Mouse (Mus musculus) kidney, embryonic 16.5 days (tissue): ENCODE results near the gene E030018B13Rik. TPM values are rescaled to one million over a fixed set of nuclear protein-coding genes. Genes with fewer than 3 reads are reported as not detected.

Experiments
- ATAC-seq: fragments of 200-750 bp; cut with Nextera tagmentation; 2 replicates; pipeline ENCODE4 v1.8.0; 2017; ENCODE audit warnings: moderate TSS enrichment; ENCODE audit not compliant: low FRiP score, low TSS enrichment
- H3K27ac ChIP-seq: fragments of 300-500 bp; sonication (generic); 2 replicates; pipeline ENCODE4 v1.5.1; 2014; ENCODE audit warnings: low read length
- H3K27me3 ChIP-seq: fragments of 300-500 bp; sonication (generic); 2 replicates; pipeline ENCODE4 v1.6.1; 2014; ENCODE audit warnings: low read length, control low read depth, mixed read lengths; ENCODE audit not compliant: insufficient read depth
- H3K36me3 ChIP-seq: fragments of 300-500 bp; sonication (generic); 2 replicates; pipeline ENCODE4 v1.6.1; 2014; ENCODE audit warnings: low read length, control low read depth, mixed read lengths; ENCODE audit not compliant: insufficient read depth
- H3K4me1 ChIP-seq: fragments of 300-500 bp; sonication (generic); 2 replicates; pipeline ENCODE4 v1.6.1; 2014; ENCODE audit warnings: low read length, control low read depth, mixed read lengths; ENCODE audit not compliant: insufficient read depth
- H3K4me2 ChIP-seq: fragments of 300-500 bp; sonication (generic); replicated peaks from 2 replicates; pipeline ENCODE4 v1.6.1; 2014; ENCODE audit warnings: low read depth, low read length
- H3K4me3 ChIP-seq: fragments of 300-500 bp; sonication (generic); 2 replicates; pipeline ENCODE4 v1.5.1; 2014; ENCODE audit warnings: mild to moderate bottlenecking, low read length
- H3K9ac ChIP-seq: fragments of 300-500 bp; sonication (generic); replicated peaks from 2 replicates; pipeline ENCODE4 v1.6.1; 2014; ENCODE audit warnings: low read length
- H3K9me3 ChIP-seq: fragments of 300-500 bp; sonication (generic); 2 replicates; pipeline ENCODE4 v1.6.1; 2016; ENCODE audit warnings: low read length, control low read depth
- WGBS: fragments of 180-500 bp; shearing (Covaris S2); extraction: QIAGEN DNeasy Blood & Tissue Kit; methylation state at CpG from one replicate; pipeline ENCODE4 v1.1.7; 2014; 5-methylcytosine and 5-hydroxymethylcytosine counted together
- polyA plus RNA-seq: library from polyadenylated mRNA; unstranded; fragments of >200 nt; fragmentation: Nextera tagmentation; extraction: Ambion mirVana; gene quantifications from 2 replicates; pipeline ENCODE4 v1.2.1, GENCODE M21; 2015

The E030018B13Rik gene
- polyA plus RNA-seq, 1 experiment from 2014 or later = not detected

- Histone ChIP-seq H3K9me3 (no peaks in the 10 kb centered on the region), H3K36me3 (no peaks in the 10 kb centered on the region), H3K9ac (no peak overlapping the region), H3K27ac (no peak overlapping the region), H3K4me3 (no peak overlapping the region), H3K4me2 (no peak overlapping the region), H3K27me3 (no peaks in the 10 kb centered on the region), H3K4me1 (peaks cover 50% of the 10 kb centered on the region)
- 94% methylated on average over 1 of the region's 1 CpGs for WGBS
- no peak for ATAC-seq
These were observed 6.3 kb downstream of the E030018B13Rik start for GRCm38 (mm10) chr7:63922975-63923374.

DNA sequence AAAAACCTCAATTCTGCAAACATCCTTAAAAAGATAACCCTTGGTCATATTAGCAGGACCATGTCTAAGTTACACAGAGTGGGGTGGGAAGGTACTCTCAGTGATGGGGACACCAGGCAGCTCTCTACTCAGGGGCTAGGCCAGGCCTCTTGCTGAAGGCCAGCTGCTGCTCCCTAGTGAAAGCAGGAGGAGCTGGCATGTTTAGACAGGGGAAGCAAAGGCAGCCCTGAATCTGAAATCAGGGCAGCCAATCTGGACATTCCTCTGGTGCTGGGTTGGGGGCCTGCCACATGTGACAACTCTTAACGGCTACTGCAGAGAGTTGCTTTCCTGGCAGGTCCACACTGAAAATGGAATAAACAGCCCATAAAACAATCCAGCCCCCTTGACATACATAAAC, 7.5 kb downstream of the E030018B13Rik start:
- Histone ChIP-seq H3K4me3 (no peak overlapping the region), H3K27me3 (no peaks in the 10 kb centered on the region), H3K4me1 (peaks cover 47% of the 10 kb centered on the region), H3K4me2 (no peak overlapping the region), H3K9me3 (no peaks in the 10 kb centered on the region), H3K36me3 (no peaks in the 10 kb centered on the region), H3K9ac (no peak overlapping the region), H3K27ac (peak overlapping the region; percentile 81)
- ATAC-seq = no peak
- WGBS = 19% methylated on average over 1 of the region's 1 CpGs

- Histone ChIP-seq H3K4me3 (no peak overlapping the region), H3K27ac (peak overlapping the region; percentile 85), H3K9ac (peak overlapping the region; percentile 4; the same call in 1 of the 2 replicates), H3K4me1 (peaks cover 39% of the 10 kb centered on the region), H3K27me3 (no peaks in the 10 kb centered on the region), H3K9me3 (no peaks in the 10 kb centered on the region), H3K4me2 (peak overlapping the region; percentile 39), H3K36me3 (no peaks in the 10 kb centered on the region)
- WGBS = 10% methylated on average over 6 of the region's 6 CpGs
- ATAC-seq = peak; percentile 77
These were observed 8.2 kb downstream of the E030018B13Rik start for GRCm38 (mm10) chr7:63924747-63925412.

DNA sequence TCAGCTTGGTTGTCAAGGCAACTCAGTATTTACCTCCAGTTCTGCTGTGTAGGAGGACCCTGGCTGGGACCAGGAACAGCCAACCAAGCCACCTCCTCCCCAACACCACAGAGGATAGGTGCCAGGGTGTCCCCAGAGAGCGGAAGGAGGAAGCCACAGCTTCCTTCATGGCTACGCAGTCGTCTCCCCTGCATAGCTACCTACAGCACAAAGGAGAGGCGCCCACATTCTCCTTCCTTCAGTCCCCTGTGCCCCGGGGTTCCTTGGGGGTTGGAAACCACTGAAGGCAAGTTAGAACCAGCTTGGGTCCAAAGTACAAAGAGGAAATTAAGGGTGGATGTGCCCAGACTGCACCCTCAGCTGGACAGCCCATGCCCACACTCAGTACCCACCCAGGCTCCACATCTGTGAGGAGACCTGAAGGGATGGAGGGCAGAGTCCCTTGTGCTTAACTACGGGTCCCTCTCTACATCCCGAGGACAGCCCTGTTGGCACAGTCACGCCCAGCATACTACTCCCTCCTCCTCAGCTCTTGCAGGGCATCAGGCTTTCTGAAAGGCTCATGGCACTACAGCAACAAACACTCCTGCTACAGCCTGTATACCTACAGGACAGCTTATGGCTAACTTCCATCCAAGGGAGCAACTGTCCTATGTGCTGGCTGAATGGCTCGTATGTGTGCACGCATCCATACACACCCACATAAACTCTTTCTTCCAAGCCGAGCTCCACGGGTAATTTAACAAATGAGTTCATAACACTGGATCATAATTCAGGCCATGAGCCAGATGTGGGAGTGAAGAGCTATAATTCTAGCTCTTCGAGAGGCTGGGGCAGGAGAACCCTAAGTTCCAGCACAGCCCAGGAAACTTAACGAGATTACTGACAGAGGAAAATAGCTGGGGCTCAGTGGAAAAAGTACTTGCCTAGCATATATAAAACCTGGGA, 9.0 kb downstream of the E030018B13Rik start:
- peaks cover 39% of the 10 kb centered on the region for H3K4me1 ChIP-seq
- WGBS = 32% methylated on average over 14 of the region's 14 CpGs
- peak overlapping the region; percentile 85 for H3K27ac ChIP-seq
- H3K36me3 ChIP-seq = no peaks in the 10 kb centered on the region
- H3K9ac ChIP-seq = 0 out of 2 replicates have a peak overlapping the region, but pooled peaks have one; percentile 0
- peak; percentile 67 for ATAC-seq
- no peaks in the 10 kb centered on the region for H3K27me3 ChIP-seq
- H3K4me2 ChIP-seq = peak overlapping the region; percentile 39; the same call in 1 of the 2 replicates
- H3K9me3 ChIP-seq = no peaks in the 10 kb centered on the region
- H3K4me3 ChIP-seq = no peak overlapping the region

- ATAC-seq = no peak
- Histone ChIP-seq H3K27ac (peak overlapping the region; percentile 85), H3K27me3 (no peaks in the 10 kb centered on the region), H3K36me3 (no peaks in the 10 kb centered on the region), H3K4me1 (peaks cover 39% of the 10 kb centered on the region), H3K4me2 (no peak overlapping the region), H3K9me3 (no peaks in the 10 kb centered on the region), H3K9ac (no peak overlapping the region; the same call in 1 of the 2 replicates), H3K4me3 (no peak overlapping the region)
- 75% methylated on average over 3 of the region's 3 CpGs for WGBS
These were observed 9.8 kb downstream of the E030018B13Rik start for GRCm38 (mm10) chr7:63926492-63926891.

DNA sequence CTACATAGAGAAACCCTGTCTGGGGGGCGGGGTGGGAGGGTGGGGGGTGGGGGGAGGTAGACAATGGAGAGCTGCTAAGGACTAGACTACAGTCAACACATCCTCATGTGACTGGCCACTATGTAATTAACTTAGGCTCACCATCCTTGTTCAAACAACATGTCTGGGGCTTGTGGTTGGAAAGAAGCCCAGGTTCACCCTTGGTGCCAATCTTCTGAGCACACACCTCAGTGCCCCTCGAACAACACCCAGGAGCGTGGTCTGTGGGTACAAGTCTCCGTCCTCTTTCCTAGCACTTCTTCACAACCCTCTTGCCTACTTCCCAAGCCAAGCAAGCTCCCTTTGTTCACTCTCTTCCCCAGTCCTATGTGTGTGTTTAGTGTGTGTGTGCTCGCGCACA, 10.5 kb downstream of the E030018B13Rik start:
- ATAC-seq = no peak
- H3K4me3 ChIP-seq = no peak overlapping the region
- H3K36me3 ChIP-seq = no peaks in the 10 kb centered on the region
- WGBS = 95% methylated on average over 6 of the region's 6 CpGs
- H3K9me3 ChIP-seq = no peaks in the 10 kb centered on the region
- no peak overlapping the region for H3K4me2 ChIP-seq
- no peak overlapping the region for H3K27ac ChIP-seq
- no peaks in the 10 kb centered on the region for H3K27me3 ChIP-seq
- H3K9ac ChIP-seq = no peak overlapping the region
- peaks cover 36% of the 10 kb centered on the region for H3K4me1 ChIP-seq

- Histone ChIP-seq H3K9me3 (no peaks in the 10 kb centered on the region), H3K4me2 (no peak overlapping the region), H3K27me3 (no peaks in the 10 kb centered on the region), H3K27ac (no peak overlapping the region), H3K36me3 (no peaks in the 10 kb centered on the region), H3K4me3 (no peak overlapping the region), H3K9ac (no peak overlapping the region), H3K4me1 (peaks cover 28% of the 10 kb centered on the region)
- ATAC-seq = no peak
- 76% methylated on average over 4 of the region's 4 CpGs for WGBS
These were observed 12.4 kb downstream of the E030018B13Rik start for GRCm38 (mm10) chr7:63929080-63929479.

- Histone ChIP-seq H3K4me1 (peaks cover 21% of the 10 kb centered on the region), H3K4me2 (no peak overlapping the region), H3K4me3 (no peak overlapping the region), H3K27ac (no peak overlapping the region), H3K27me3 (no peaks in the 10 kb centered on the region), H3K36me3 (no peaks in the 10 kb centered on the region), H3K9ac (no peak overlapping the region), H3K9me3 (no peaks in the 10 kb centered on the region)
- no peak for ATAC-seq
- 86% methylated on average over 3 of the region's 3 CpGs for WGBS
These were observed 13.5 kb downstream of the E030018B13Rik start for GRCm38 (mm10) chr7:63930132-63930531.

GRCm38 (mm10) chr7:63930766-63931165, 14.1 kb downstream of the E030018B13Rik start:
- Histone ChIP-seq H3K27me3 (no peaks in the 10 kb centered on the region), H3K9me3 (no peaks in the 10 kb centered on the region), H3K27ac (no peak overlapping the region), H3K4me1 (peaks cover 20% of the 10 kb centered on the region), H3K4me2 (no peak overlapping the region), H3K9ac (no peak overlapping the region), H3K36me3 (no peaks in the 10 kb centered on the region), H3K4me3 (no peak overlapping the region)
- no peak for ATAC-seq
- WGBS = 76% methylated on average over 5 of the region's 5 CpGs

GRCm38 (mm10) chr7:63932461-63932860, 15.8 kb downstream of the E030018B13Rik start:
- no peak for ATAC-seq
- Histone ChIP-seq H3K27ac (no peak overlapping the region), H3K9ac (no peak overlapping the region), H3K4me2 (no peak overlapping the region), H3K36me3 (no peaks in the 10 kb centered on the region), H3K4me1 (peaks cover 12% of the 10 kb centered on the region), H3K4me3 (no peak overlapping the region), H3K9me3 (no peaks in the 10 kb centered on the region), H3K27me3 (no peaks in the 10 kb centered on the region)
- 75% methylated on average over 3 of the region's 3 CpGs for WGBS
